Mouse (Mus musculus) neural tube, embryonic 14.5 days (tissue): ENCODE measurements around the gene Utf1. TPM values are rescaled to one million over a fixed set of nuclear protein-coding genes. Genes with fewer than 3 reads are reported as not detected.

ENCODE experiments used
- ATAC-seq: fragments of 200-750 bp; cut with Nextera tagmentation; 2 replicates; pipeline ENCODE4 v1.8.0; 2017; ENCODE audit warnings: low read depth, mild to moderate bottlenecking, moderate TSS enrichment, moderate library complexity
- H3K27ac ChIP-seq: fragments of 300-500 bp; sonication (generic); 2 replicates; pipeline ENCODE4 v1.5.1; 2014; ENCODE audit warnings: low read depth, mild to moderate bottlenecking, control low read depth, low read length, moderate library complexity, mixed read lengths
- H3K27me3 ChIP-seq: fragments of 300-500 bp; sonication (generic); 2 replicates; pipeline ENCODE4 v1.6.1; 2014; ENCODE audit warnings: low read length; ENCODE audit not compliant: control insufficient read depth, insufficient read depth
- H3K36me3 ChIP-seq: fragments of 300-500 bp; sonication (generic); 2 replicates; pipeline ENCODE4 v1.6.1; 2014; ENCODE audit warnings: low read length, mixed read lengths; ENCODE audit not compliant: control insufficient read depth, insufficient read depth
- H3K4me1 ChIP-seq: fragments of 300-500 bp; sonication (generic); 2 replicates; pipeline ENCODE4 v1.6.1; 2014; ENCODE audit warnings: low read length; ENCODE audit not compliant: control insufficient read depth, insufficient read depth
- H3K4me2 ChIP-seq: fragments of 300-500 bp; sonication (generic); 2 replicates; pipeline ENCODE4 v1.6.1; 2014; ENCODE audit warnings: mild to moderate bottlenecking, low read depth, low read length, control low read depth
- H3K4me3 ChIP-seq: fragments of 300-500 bp; sonication (generic); 2 replicates; pipeline ENCODE4 v1.5.1; 2014; ENCODE audit warnings: low read depth, low read length, control low read depth, mixed read lengths
- H3K9ac ChIP-seq: fragments of 300-500 bp; sonication (generic); replicated peaks from 2 replicates; pipeline ENCODE4 v1.6.1; 2014; ENCODE audit warnings: low read depth, mild to moderate bottlenecking, control low read depth, low read length, mixed read lengths
- H3K9me3 ChIP-seq: fragments of 300-500 bp; sonication (generic); 2 replicates; pipeline ENCODE4 v1.6.1; 2016; ENCODE audit warnings: low read length; ENCODE audit not compliant: control insufficient read depth
- WGBS: fragments of 180-500 bp; shearing (Covaris S2); extraction: QIAGEN DNeasy Blood & Tissue Kit; methylation state at CpG from one replicate; pipeline ENCODE4 v1.1.7; 2014; 5-methylcytosine and 5-hydroxymethylcytosine counted together
- polyA plus RNA-seq: library from polyadenylated mRNA; unstranded; fragments of >200 nt; fragmentation: Nextera tagmentation; extraction: Ambion mirVana; gene quantifications from 2 replicates; pipeline ENCODE4 v1.2.1, GENCODE M21; 2014

Utf1 gene
- polyA plus RNA-seq, 1 experiment from 2014 or later, result not detected

DNA sequence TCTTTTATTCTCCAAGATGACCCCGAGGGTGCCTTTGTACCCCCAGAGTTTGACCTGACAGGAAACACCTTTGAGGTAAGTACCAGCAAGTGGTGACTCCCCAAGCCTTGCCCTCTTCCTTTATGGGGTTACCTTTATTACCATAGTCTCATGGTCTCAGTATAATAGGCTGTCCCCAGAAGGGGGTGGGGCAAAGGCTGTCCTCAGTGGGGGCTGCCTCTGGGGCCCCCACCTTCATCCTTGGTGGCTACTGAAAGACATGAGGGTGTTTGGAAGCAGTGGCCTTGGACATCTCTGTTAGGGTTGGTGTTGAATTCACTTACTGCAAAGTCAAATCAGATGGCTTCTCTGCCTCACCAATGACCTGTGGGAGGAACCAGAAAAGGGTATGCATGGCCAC lies 41.6 kb upstream of the Utf1 start:
- no peaks in the 10 kb centered on the region for H3K27me3 ChIP-seq
- H3K4me2 ChIP-seq, result no peak overlapping the region
- no peak overlapping the region for H3K27ac ChIP-seq
- H3K9ac ChIP-seq, result no peak overlapping the region
- 21% methylated on average over 1 of the region's 1 CpGs for WGBS
- no peak overlapping the region for H3K4me3 ChIP-seq
- H3K9me3 ChIP-seq, result no peaks in the 10 kb centered on the region
- H3K36me3 ChIP-seq, result no peaks in the 10 kb centered on the region
- no peak for ATAC-seq
- peaks cover 7% of the 10 kb centered on the region; the same call in 1 of the 2 replicates for H3K4me1 ChIP-seq

DNA sequence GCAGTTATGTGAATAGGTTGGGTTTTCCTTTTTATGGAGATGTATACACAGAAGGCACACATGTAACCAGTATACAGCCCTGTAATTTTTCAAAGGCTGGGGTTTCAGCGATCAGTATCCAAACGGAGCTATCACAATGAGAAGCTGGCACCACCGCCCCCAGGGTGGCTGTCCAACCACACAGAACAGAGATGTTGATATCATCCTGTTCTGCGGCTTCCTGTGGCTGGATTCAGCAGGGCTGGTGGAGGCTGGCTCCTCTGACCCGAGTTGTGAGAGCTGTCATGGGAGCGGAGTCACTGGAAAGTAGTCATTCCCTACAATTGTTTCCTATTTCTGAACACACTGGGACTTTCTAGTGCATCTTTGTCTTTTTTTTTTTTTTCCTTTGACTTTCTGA lies 38.3 kb upstream of the Utf1 start:
- Histone ChIP-seq H3K4me3 (no peak overlapping the region), H3K9ac (no peak overlapping the region), H3K4me2 (no peak overlapping the region), H3K36me3 (no peaks in the 10 kb centered on the region), H3K27me3 (no peaks in the 10 kb centered on the region), H3K4me1 (peaks cover 13% of the 10 kb centered on the region), H3K27ac (no peak overlapping the region), H3K9me3 (no peaks in the 10 kb centered on the region)
- 24% methylated on average over 6 of the region's 6 CpGs for WGBS
- ATAC-seq, result no peak

GRCm38 (mm10) chr7:139905661-139906060 lies 37.9 kb upstream of the Utf1 start:
- no peak overlapping the region for H3K4me2 ChIP-seq
- H3K27me3 ChIP-seq, result no peaks in the 10 kb centered on the region
- H3K36me3 ChIP-seq, result no peaks in the 10 kb centered on the region
- no peak overlapping the region for H3K4me3 ChIP-seq
- H3K9ac ChIP-seq, result no peak overlapping the region
- peaks cover 13% of the 10 kb centered on the region for H3K4me1 ChIP-seq
- no peak overlapping the region for H3K27ac ChIP-seq
- WGBS, result 9% methylated on average over 6 of the region's 6 CpGs
- H3K9me3 ChIP-seq, result no peaks in the 10 kb centered on the region
- ATAC-seq, result peak; percentile 36; the same call in 1 of the 2 replicates

GRCm38 (mm10) chr7:139908176-139908575 lies 35.4 kb upstream of the Utf1 start:
- Histone ChIP-seq H3K36me3 (no peaks in the 10 kb centered on the region), H3K4me3 (no peak overlapping the region), H3K9me3 (no peaks in the 10 kb centered on the region), H3K9ac (no peak overlapping the region), H3K27me3 (no peaks in the 10 kb centered on the region), H3K4me1 (peaks cover 13% of the 10 kb centered on the region), H3K27ac (no peak overlapping the region; the same call in 1 of the 2 replicates), H3K4me2 (no peak overlapping the region)
- 61% methylated on average over 5 of the region's 5 CpGs for WGBS
- peak; percentile 55; the same call in 1 of the 2 replicates for ATAC-seq

GRCm38 (mm10) chr7:139909469-139909868 lies 34.1 kb upstream of the Utf1 start:
- peaks cover 8% of the 10 kb centered on the region; the same call in 1 of the 2 replicates for H3K27me3 ChIP-seq
- no peaks in the 10 kb centered on the region for H3K9me3 ChIP-seq
- H3K4me1 ChIP-seq, result peaks cover 13% of the 10 kb centered on the region
- H3K4me2 ChIP-seq, result no peak overlapping the region
- no peak overlapping the region for H3K27ac ChIP-seq
- WGBS, result 36% methylated on average over 6 of the region's 6 CpGs
- no peak overlapping the region for H3K4me3 ChIP-seq
- no peak overlapping the region for H3K9ac ChIP-seq
- no peak for ATAC-seq
- H3K36me3 ChIP-seq, result no peaks in the 10 kb centered on the region

DNA sequence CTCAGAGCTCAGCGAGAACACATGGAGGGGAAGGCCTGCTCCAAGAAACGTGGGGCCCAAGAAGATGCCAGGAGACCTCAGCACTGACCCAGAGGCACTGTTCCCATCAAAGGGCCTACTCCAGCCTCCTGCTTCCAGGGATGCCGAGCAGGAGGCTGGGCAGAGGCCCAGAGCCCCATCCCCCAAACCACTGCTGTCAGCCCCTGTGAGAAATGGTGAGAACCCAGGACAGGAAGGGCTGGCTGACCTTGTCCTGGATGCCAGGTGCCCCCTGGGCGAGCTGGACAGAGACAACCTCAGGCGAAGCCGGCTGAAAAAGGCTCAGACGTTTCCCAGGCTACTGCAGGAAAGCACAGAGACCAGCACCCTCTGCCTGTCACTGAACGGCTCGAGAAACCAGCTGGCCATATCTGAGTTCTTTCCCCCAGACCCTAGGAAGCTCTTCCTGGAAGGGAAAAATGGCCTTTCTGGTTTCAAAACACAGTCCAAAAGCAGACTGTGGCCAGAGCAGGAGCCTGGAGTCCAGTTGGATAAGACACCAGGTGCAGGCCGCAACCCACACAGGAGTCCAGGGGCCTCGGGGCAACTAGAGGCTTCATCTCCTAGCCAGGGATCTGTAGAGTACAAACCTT lies 33.3 kb upstream of the Utf1 start:
- H3K4me1 ChIP-seq, result peaks cover 12% of the 10 kb centered on the region
- 0 out of 2 replicates have a peak overlapping the region, but pooled peaks have one; percentile 25 for H3K9ac ChIP-seq
- H3K36me3 ChIP-seq, result no peaks in the 10 kb centered on the region
- 73% methylated on average over 11 of the region's 11 CpGs for WGBS
- H3K4me2 ChIP-seq, result no peak overlapping the region
- peaks cover 8% of the 10 kb centered on the region; the same call in 1 of the 2 replicates for H3K27me3 ChIP-seq
- no peak for ATAC-seq
- no peaks in the 10 kb centered on the region for H3K9me3 ChIP-seq
- no peak overlapping the region for H3K4me3 ChIP-seq
- no peak overlapping the region for H3K27ac ChIP-seq

- Histone ChIP-seq H3K9me3 (no peaks in the 10 kb centered on the region), H3K4me3 (no peak overlapping the region; the same call in 1 of the 2 replicates), H3K4me2 (peak overlapping the region; percentile 38; the same call in 1 of the 2 replicates), H3K27ac (no peak overlapping the region), H3K4me1 (peaks cover 5% of the 10 kb centered on the region), H3K36me3 (no peaks in the 10 kb centered on the region), H3K27me3 (peaks cover 10% of the 10 kb centered on the region; the same call in 1 of the 2 replicates), H3K9ac (no peak overlapping the region)
- peak; percentile 52 for ATAC-seq
- WGBS, result 9% methylated on average over 29 of the region's 29 CpGs
Measured at GRCm38 (mm10) chr7:139914141-139915047, 29.2 kb upstream of the Utf1 start.

DNA sequence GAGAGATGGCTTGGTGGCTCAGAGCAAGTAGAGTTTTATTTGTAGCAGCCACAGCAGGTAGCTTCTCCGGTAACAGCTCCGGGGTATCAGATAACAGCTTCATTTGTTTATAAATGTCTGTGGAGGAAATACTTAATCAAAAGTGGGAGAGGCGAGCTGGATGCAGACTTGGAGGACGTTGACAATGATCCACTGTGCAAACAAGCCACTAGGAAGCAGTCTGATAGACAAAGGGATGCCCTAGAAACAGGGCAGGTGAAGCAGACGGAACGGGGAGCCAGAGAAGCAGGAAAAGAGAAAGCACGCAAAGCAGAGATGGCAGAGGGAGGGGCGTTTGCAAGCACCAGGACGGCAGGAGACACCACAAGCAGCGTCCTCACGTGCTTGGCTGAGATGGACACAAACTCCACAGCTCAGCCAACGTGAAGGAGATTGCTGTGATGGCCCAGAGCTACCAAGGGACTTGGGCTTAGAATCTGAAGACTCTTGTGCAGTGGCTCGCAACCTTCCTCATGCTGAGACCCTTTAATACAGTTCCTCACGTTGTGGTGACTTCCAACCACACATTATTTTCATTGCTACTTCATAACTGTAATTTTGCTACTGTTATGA lies 27.8 kb upstream of the Utf1 start:
- Histone ChIP-seq H3K27me3 (peaks cover 10% of the 10 kb centered on the region; the same call in 1 of the 2 replicates), H3K27ac (no peak overlapping the region), H3K9ac (no peak overlapping the region), H3K9me3 (no peaks in the 10 kb centered on the region), H3K36me3 (no peaks in the 10 kb centered on the region), H3K4me1 (no peaks in the 10 kb centered on the region), H3K4me2 (peak overlapping the region; percentile 24; the same call in 1 of the 2 replicates), H3K4me3 (no peak overlapping the region)
- 7% methylated on average over 14 of the region's 14 CpGs for WGBS
- ATAC-seq, result no peak
